Mouse (Mus musculus) right cerebral cortex, postnatal 25 days (tissue): ENCODE results near the gene Speg.
A peak's percentile ranks its signal among the peaks of the same experiment; 100 is the strongest.

ENCODE experiments used
- DNase-seq: peaks from one replicate; pipeline ENCODE4 v3.0.0; 2022

Speg gene

DNA sequence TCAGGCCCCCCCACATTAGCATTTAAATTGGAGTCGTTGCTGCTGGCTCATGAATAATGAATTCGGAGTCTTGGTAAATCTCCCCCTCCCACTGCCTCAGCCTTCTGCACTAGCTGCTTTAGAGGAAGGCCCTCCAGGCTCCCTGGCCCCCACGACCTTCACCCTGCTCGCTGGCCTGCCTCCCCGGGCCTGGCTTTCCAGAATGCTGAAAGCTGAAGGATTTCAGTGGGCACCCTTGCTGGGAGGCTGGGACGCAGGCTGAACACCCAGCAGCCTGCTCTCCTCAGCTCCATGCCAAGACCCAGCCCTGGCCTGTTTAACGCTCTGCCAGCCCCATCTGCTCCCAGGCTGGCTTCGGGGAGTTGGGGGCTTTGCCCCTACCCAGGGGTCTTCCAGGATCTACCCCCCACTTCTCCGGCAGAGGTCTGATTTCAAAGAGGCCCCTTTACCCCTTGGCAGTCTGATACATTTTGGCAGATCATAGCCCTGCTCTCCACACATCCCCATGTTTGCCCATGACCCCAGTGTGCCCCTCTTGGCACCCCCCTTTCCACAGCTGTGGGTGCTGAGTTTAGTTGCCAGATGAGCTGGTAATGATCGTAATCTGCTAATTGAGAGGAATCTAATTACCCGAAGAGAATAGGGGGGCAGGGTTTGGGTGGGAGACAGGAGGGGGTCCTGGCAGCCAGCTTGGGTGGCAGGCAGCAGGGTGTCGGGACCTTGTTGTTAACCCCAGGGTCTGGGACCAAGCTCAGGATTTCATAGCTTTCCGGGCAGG is 68.3 kb downstream of the Speg start:
- DNase-seq: no peak

DNA sequence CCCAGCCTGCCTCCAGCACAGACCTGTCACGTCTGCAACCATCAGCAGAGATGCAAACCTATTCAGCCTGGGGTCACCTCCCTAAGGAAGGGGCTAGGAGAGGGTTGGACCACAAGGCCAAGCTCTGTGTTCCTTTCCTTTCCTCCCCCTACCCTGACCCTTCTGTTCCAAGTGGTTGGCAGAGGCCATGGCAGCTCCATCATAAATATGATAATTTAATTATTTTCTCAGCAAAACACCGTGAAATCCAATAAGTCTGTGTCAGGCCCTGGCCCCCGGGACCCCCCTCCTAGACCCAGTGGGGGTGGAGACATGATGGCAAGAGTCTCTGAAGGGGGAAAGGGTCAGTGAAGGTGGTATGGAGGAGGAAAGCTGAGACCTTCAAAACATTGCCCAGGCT is 69.1 kb downstream of the Speg start:
- no peak for DNase-seq

DNA sequence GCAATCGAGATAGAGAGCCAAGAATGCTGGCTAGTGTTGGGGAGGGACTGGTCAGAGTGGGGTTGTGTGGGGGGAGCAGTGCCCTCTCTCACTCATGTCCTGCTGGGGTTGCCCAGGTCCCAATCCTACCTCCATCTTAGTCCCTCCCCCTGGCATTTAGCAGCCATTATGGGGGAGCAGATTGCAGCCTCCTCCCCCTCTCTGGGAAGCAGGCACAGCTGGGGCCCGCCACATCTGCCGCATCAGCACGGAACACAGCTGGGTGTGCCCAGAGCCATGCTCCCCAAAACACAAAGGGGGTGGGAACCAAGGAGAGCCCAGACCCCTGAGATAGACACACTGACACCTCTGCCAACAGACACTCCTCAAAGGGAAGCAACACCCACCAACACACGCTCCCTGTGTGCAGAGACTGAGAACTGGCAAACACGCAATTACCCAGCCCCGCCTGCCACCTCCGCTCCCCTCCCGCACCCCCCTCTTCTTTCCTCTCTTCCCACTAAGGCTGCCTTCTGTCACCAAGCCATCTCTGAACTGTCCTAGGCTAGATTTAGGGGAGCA is 70.1 kb downstream of the Speg start:
- peak; percentile 43 for DNase-seq

DNA sequence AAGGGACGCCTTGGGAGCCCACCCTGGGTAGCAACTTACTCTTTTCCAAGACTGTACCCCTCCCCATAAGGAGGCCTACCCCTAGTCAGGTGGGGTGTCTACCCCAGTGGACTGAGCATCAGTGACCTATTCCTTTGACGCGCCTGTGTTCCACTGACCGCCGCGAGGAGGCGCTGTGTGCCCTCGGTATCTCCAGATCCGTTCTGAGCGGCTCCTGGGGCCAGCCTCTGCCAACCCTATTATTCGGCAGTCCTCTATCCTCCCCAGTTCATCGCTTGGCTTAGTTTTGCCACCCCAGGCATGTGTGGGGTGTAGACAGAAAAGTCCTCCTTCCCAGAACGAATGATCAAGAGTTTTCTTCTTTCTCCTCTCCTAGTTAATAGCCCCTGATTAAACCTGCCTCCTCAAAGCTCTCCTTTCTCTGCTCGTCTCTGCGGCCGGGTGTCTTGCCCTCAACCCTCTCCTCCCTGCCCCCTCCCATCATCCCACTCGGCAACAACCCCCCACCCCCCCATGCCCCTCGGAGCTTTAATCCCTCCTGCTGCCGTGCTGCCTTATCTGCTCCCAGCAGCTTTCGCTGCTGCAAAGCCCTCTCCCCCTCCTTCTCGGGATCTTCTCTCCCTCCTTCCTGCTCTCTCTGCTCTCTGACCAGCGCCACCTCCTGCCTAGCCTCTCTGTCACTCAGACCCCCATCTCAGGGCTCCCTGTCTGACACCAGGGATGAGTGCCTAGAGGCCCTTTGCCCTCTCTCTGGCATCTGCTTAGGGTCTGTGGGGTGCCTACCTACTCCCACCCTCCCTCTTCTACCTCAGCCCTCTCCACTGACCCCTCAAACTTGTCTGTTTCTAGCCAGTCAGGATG is 70.9 kb downstream of the Speg start:
- DNase-seq: peak; percentile 61

- DNase-seq: no peak
These were observed 71.6 kb downstream of the Speg start for GRCm38 (mm10) chr1:75446656-75447055.

DNA sequence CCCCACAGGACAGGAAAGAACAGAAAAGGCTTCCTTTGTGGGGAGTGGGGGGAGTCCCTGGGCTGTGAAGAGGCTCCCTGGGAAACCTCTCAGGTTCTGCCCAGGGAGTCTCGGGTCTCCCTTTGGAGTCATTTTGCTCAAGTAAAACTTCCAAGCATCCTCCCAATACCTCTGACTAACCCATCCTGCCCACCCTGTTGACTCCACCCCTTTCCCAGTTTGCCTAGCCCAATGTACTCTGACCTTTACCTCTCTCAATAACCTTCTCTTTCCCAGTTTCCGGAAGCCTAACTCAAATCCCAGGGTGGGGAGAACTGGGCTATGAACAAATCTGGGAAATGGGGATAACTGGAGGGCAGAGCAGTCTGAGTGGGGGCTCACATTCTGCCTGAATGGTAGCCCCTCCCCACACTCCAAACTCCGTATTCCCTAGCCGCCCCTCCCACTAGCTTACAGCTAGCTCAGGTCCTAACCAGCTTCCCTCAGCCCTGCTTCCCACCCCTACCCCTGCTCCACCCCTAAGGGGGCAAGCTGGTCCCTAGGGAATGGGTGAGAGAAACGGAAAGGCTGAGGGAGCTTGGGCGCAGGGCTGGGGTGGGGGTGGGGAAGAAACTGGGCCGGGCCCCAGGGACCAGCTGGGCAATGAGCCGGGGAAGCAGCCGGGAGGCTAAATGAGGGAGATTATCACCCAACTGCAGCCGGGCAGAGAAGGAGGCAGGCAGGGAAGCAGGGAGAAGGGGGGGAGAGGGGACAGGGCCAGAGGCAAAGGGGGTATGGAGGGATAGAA is 72.4 kb downstream of the Speg start:
- DNase-seq: no peak

GRCm38 (mm10) chr1:75448052-75448431 is 72.9 kb downstream of the Speg start:
- no peak for DNase-seq

DNA sequence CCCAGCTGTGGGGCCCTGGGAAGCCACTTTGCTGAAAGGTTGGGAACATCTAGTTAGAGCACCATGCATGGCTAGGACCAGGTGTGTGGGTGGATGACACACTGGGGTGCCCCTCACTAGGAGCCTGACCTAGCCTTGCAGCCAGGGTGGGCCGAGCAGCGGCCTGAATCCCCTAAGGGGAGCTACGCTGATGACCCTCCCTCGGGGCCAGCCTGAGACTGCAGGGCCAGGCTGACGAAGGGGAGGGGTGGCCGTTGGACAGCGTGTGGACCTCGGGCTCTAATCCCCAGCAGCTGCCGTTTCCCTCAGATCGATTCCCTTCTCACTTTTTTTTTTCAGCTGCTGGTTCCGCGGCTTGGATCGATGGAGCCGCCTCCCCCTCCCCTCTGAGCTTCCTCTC is 73.8 kb downstream of the Speg start:
- DNase-seq: no peak

DNA sequence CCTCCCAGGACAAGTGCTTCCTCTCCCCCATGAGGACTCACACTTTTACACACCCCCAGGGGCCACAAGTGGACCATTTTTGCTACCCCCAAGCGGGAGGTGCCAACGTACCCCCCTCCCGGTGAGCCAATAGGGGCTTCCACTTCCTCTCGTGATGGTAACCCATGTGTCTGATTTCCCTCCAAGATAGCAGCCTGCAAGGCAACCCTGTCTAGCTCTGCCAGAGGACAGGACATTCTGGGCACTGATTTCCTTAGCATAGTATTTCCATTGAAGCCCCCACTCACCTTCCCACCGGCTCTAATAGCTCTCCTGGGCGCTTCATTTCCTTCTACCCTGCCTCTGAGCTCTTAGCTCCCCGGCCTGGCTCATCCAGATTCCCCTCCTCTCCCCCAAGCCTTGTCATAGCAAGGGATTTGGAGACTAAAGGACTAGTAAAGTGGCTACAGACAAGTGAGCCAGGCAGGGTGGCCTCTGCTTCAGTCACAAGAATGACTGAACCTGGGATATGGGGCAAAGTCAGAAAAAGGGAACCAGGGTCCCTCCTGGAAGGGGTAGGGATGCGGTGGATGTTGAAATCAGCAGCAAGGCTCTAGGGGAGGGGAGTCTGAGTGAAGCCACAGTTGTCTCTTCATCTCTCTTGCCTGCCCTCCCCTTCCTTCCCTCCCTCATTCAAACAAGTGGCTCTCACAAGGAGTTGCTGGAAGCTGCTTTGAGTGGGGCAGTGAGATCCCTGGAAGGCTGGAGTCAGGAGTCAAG is 74.5 kb downstream of the Speg start:
- no peak for DNase-seq

- no peak for DNase-seq
These were observed 75.4 kb downstream of the Speg start, which contains the start of gene Asic4 for GRCm38 (mm10) chr1:75450314-75451005. Gene Asic4 (plus strand): TSS chr1:75450436.

- DNase-seq: no peak
These were observed 76.8 kb downstream of the Speg start for GRCm38 (mm10) chr1:75451900-75452299.

DNA sequence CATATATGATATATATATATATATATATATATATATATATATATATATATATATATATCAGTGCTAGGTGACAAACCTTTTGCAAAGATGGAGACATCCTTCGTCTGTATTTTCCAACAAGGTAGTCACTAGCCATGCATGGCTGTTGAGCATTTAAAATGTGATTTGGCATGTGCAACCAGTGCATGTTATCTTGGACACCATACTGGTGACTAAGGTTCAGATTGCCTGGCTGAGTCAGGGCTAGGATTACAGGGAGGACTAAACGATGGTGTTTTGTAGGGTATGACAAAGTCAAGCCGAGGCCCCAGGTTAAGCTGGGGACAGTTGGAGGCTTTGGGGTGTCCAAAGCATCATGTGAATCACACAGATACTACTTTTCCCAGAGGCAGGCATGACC is 80.3 kb downstream of the Speg start:
- no peak for DNase-seq

DNA sequence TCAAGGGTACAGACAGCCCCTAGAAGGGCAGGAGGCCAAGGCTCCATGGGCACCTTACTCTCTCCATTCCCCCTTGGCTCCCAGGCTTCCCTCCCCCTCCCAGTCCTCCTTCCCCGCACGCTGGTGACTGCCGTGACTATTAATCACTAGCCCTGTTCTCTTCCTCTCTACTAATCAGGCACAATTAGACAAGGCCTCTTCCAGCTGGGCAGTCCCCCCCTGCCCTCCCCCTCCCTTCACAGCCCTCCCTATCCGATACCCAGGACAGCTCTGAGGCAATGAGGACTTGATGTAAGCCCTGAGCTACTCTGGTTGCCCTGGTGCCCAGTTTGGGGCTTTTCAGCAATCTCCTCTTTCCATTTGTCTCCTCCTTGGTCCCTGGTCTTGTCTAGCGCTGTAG is 80.9 kb downstream of the Speg start:
- DNase-seq: no peak

DNA sequence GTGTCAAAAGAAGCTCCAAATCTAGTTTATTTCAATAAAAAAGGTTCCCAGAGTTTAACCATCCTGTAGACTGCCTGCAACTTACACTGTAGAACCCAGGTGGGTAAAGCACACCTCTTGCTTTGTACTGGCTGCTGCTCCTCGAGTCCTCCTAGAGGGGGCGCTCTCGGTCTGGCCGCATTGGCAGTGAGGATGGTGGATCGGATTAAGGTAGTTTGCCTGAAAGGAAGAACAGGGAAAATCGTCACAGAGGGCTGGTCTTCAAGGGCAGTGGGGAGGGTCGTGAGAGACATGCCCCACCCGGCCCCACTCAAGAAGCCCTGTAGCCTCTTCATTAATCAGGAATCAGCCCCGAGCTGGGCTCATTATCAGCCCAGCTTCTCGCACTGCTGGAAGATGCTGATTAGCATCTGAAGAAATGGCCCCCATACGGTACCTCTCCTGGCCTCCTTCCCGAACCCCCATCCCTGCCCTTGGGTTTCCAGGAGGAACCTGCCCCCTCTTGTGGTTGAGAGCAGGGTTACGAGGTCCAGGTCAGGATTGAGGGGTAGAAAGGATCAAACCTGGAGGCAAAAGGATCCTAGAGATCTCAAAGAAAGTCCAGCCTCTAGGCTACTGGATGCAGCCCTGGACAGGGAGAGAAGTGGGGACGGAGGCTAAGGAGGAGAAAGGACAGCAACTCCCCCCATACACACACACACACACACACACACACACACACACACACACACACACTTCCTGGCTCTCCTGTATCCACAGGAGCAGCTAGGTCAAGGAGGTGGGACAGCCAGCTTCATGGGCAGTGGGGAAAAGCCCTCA is 81.9 kb downstream of the Speg start:
- no peak for DNase-seq

DNA sequence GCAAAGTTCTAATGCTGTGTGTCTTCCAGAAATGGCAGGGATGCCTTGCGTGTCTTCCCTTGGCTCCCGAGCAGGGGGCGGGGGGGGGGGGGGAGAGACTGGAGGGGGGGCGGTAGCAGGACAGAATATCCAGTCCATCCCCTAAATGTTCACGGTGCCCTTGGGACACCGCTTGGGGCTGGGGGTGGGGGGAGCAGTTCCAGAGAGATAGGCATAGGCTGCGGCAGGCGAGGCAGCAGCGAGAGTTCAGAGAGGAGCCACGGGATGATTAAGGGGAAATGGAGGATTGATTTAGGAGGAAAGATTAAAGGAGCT is 82.6 kb downstream of the Speg start:
- no peak for DNase-seq

DNA sequence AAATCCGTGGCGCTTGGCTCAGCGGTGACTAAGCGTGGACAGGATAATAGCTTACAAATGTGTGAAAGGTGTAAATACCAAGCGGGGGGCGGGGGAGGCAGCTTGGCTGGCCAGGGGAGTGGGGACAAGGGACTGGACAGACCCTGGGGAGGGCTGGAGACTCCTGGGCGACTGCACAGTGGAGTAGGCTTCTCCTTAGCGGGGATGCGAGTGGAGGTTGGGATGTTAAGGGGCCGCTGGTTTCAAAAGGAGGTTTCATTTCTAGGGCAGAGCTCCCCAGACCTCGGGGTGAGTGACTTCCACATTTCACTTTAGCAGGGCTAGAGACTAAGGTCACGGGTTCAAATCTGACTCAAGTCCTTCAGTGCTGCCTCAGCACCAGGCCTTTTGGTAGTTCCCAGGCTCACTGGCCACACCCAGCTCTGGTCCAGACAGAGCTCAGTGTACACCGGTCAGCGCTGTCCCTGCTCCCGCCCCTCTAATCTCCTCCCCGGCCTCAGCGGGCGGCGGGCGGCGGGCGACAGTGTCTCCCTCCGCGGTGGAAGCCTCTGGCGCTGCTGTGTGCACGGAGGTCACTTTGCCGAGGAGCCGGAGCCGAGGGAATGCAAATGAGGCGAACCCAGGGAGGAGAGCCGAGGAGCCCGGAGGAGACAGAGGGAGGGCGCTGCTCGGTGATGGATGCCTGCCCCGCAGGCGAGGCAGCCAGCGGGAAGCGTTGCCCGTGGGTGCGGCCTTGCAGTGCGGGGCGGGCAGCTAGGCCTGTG is 83.1 kb downstream of the Speg start:
- DNase-seq: peak; percentile 72

- peak; percentile 82 for DNase-seq
These were observed 83.9 kb downstream of the Speg start for GRCm38 (mm10) chr1:75458789-75459684.

- DNase-seq: no peak
These were observed 85.2 kb downstream of the Speg start for GRCm38 (mm10) chr1:75460297-75460696.

DNA sequence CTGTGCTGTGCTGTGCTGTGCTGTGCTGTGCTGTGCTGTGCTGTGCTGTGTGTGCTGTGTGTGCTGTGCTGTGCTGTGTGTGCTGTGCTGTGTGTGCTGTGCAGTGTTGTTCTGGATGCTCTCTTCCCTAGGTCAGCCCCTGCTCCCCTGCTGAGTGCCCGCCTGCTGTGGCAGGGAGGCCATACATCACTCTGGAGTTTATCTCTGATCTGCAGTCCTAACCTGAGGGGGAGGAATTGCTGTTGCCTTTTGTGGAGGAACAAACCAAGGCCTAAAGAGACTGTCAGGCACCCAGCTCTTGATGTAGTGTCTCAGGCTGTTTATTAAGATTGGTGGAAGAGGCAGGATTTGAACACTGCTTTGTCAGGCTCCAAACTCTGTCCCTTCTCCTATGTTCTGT is 87.5 kb downstream of the Speg start:
- DNase-seq: no peak
